Mouse (Mus musculus) ES-Bruce4 (cell line): ENCODE measurements around the gene Mki67.

Source experiments
- CTCF ChIP-seq: IDR thresholded peaks from one replicate; pipeline ENCODE4 v1.8.1; 2011; ENCODE audit warnings: low read depth, low read length
- EP300 ChIP-seq: IDR thresholded peaks from 2 replicates; pipeline ENCODE4 v1.6.1; 2011; ENCODE audit warnings: low read depth, low read length; ENCODE audit not compliant: insufficient read depth
- POLR2A ChIP-seq: IDR thresholded peaks from one replicate; pipeline ENCODE4 v1.8.1; 2011; ENCODE audit warnings: low read length; ENCODE audit not compliant: insufficient read depth

DNA sequence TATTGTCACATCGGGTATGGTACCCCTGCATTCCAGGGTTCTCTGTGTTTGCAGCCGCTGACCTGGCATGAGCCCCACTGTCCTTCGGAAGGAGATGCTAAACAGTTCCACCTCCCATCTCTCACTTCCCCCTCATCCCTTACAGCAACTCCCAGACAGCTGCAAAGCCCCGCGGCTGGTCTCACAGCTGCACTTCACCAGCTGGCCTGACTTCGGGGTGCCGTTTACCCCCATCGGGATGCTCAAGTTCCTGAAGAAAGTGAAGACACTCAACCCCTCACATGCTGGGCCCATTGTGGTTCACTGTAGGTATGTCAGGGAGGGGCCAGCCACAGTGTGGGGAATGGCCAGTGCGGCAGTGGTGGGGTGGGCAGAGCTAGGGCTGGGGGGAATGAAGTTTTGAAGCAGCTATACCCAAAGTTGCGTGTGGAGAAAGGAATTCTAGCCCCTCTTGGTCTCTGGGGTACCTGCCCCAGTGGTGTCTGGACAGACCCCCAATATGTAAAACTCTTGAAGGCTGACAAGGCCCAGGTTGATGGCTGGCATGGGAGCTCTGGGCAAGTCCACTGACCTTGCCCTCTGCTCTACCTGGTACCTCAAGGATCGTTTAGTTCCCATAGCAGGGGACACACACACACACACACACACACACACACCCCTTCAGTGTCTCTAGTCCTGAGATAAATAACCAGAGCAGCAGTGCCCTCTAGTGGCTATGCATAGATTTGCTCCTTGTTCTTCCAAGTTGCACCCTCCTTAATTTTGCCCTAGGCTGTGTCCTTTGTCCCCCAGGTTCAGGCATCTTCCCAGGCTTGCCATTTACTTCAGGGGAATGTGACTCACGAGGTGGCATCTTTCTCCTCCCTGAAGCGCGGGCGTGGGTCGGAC is 47.1 kb downstream of the Mki67 start:
- TF ChIP-seq CTCF = no peak
- no peak for TF ChIP-seq EP300
- no peak for TF ChIP-seq POLR2A
